Mouse (Mus musculus) gastrocnemius, postnatal 36 days (tissue): Measurements from ENCODE around the gene Cish. TPM values are rescaled to one million over a fixed set of nuclear protein-coding genes. Genes with fewer than 3 reads are reported as not detected.

Experiments
- DNase-seq, 2 experiments: peaks; one replicate each; pipeline ENCODE4 v3.0.0; 2022
- intact Hi-C: fragments of 180-260 bp; cut with DNase I; formaldehyde crosslinking; loops from one replicate; pipeline ENCODE4 v1.15.1; 2025
- total RNA-seq, 2 experiments: library from RNA; stranded (reverse); gene quantifications; 2 replicates each; pipeline ENCODE4 v1.2.3; 2021

The Cish gene
- total RNA-seq, 2 experiments from 2014 or later: 3.9 to 32.3 TPM

DNA sequence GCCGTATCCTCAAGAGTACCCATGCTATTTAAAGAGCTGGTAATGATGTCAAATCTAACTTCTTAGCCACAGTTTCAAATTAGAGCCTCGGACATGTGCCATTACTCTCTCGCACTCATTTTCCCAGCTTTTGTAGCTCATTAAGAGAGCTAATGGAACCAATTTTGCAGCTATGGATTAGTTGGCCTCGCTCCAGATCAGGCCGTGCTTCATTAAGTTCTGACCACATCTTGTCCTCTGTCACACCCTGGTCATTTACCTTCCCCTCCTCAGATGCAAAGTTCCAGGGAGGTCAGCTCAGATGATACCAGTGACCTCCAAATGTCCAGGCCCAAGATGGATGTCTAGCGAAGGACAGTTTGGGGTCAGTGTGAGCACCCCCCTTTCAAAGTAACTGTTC lies 21.1 kb upstream of the Cish start:
- intact Hi-C loops: no loop called here
- no peak for DNase-seq

DNA sequence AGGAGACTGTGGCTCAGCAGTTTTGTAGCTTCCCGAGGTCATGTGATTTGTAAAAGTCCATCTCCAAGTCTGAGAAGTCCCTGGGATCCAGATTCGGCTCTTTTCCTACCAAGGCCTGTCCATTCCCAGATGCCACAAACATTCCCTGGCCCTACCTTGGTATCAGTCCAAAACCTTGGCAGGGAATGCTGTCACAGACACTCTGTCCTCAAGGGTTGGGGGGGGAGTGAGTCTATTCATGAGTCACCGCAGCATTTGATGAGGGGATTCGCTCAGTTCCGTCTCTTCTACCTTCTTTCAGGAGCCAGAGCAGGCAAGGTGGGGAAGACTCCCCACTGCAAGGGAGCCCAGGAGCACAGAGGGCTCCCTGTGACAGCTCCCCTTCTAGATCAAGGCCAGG lies 20.1 kb upstream of the Cish start:
- DNase-seq: no peak
- intact Hi-C loops: no loop called here

DNA sequence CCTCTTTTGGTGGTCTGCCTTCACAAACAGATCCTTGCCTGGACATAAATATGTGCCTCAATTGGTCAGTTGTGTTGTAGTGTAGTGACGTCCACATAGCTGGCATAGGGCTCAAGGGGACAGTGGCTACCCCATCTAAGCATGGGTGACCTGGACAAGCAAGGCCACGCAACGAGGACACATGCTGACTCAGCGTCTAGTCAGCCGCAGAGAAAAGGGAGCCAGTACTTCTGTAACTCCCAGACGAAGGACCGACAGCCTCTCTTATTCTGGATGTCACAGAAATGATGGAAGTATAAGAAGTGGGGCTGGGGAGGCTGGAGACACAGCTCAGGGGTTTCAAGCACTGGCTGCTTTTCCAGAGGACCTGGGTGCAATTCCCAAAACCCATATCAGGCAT lies 18.2 kb upstream of the Cish start:
- intact Hi-C loops: no loop called here
- no peak for DNase-seq

DNA sequence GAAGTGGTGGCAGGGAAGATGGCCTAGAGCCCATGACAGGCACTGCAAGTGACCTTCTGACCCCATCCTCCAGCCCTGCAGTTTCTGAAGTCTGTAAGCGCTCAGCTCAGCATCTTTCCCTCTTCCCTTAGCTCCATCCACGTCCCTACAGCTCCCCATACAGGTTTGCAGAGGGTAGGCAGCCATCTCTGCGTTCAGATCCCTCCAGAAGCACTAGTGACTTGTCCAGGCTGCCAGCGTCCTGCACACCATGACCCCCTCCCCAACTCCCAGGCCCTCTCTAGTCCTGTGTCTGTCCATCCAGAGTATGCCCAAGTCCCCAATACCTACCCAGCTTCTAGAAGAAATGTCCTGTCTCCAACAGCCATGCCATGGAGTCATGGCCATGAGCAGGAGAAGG lies 17.7 kb upstream of the Cish start:
- no peak for DNase-seq
- intact Hi-C loops: no loop called here

DNA sequence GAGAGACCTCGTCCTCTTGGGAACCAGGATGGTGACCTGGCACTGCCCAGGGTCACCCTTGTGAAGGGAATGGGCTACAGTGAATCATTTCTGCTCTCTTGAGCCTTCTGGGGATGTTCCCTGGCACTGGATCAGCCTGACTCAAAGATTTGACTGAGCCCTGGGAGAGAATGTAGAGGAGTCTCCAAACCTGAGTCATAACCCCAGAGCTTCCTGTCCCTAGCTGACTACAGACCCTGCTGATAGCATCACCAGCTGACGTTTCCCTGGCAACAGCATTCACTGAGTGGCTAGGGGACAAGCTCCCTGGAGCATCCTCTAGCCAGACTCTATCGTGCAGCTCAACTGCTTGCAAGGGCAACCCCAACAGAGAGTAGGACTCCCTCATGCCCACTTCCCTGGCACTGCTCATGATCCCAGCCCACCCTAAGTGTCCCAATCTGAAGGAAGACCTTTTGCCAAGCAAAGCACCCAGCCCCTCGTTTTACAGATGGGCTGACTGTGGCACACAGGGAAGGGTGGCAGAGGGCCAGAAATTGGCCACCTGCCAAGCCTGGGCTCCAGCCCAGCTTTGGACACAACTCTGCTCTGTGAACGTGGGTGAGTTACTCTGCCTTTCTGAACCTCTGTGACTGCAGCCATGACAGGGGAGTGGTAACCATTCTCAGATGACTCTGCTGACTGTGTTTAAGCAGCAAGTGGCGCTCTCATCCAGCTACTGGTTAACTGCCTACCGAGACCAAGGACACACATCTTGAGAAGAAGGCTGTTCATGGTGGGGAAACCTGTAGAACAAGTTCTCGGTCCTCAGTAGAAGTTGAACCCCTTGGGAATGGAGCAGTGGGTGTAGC lies 17.1 kb upstream of the Cish start:
- intact Hi-C loops: no loop called here
- DNase-seq: peak in 1 of 2 experiments; percentile 26

DNA sequence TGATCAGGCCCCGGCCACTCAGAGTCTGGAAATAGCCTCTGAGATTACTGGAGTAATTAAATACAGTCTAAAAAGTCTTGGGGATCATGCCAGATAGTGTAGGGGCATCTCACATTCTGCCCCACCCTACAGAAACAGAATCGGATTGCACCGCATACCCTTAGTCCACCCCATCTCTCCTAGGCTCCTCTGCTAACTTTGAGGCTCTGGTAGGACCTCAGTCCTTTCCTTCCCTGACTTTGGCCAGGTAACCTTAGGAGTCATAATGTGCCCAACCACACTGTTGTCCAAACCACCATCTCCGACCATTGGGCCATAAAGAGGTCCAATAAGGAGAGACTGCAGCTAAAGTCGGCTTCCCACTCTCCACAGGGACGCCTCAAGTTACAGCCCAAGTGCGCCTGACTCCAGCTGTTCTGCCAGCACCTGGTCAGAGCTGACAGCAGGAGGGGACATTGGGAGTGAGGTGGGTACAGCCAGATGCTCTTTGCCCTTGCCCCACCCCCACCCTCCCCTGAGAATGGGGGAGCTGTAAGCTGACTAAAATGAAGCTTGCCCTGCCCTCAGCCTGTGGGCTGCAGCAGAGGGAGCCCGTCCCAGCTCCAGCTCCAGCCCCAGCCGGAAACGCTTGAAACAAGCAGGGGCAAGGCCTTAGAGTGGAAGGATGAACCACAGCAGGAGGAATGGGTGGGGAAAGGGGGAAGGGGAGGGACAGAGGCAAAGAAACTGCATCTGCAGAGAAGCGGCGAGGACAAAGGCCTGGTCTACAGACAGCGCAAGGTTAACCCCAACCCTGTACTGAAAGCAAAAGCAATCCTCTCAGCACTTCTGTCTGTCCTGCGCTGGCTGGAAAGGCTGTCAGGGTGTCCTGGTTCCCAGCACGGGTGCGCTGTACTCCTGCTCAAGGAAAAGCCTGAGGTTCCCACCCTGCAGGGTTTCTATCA lies 16.2 kb upstream of the Cish start:
- intact Hi-C loops: no loop called here
- DNase-seq: peak in 1 of 2 experiments; percentile 47

DNA sequence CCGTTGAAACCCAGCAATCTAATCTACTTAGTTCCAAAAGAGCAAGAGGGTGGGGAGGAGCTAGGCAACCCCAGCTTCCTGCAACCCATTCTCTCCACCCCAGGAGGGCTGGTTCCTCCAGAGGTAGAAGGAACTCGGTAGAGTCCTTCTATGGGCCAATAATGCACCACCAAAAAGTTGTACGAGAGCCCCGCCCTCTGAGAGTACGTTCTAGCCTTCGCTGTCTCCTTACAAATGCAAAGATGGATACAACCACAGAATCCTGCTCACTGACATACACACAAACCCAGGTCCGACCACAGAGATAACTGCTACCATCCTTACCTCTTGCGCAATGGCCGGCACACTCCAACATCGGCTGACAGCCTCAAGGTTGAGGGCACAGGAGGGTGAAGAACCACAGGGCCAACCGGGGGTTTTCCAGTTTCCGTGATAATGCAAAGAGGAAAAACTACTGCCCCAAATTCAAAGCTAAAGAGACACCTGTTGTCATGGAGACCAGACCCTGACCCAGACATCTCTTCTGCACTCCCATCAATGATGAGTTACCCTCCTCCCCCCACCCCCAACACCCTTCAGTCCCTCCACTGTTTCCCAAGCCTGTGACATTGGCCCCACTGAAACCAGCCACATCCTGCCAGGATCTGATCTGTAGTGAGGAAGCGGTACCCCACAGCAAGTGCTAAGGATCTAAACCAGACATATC lies 15.4 kb upstream of the Cish start:
- DNase-seq: no peak
- intact Hi-C loops: no loop called here

DNA sequence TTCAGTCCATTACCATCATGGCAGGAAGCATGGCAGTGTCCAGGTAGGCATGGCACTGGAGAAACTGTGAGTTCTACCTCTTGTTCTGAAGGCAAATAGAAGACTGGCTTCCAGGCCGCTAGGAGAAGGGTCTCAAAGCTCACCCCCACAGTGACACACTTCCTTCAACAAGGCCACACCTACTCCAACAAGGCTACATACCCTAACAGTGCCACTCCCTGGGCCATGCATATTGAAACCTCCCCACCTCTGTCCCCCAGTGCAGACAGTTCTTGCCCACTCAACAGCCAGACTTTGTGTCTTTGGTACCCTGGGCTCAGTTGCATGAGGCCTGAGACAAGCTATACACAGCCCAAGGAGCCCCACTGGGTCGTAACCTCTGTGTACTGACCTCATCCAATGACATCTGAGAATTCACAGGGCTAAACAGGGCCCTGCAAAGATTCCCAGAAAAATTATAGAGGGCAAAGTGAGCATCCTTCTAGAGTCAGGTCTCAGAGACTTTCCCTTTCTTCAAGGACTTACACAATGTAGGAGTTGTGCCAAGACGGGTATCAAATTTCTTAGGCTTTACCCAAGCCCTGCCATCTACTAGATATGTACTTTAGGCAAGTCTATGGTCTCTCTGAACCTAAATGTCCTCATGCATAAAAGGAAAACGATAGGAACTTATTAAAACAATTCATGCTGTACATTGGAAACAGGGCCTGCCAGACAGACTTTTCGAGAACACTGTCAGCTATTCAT lies 14.4 kb upstream of the Cish start:
- intact Hi-C loops: no loop called here
- DNase-seq: no peak

DNA sequence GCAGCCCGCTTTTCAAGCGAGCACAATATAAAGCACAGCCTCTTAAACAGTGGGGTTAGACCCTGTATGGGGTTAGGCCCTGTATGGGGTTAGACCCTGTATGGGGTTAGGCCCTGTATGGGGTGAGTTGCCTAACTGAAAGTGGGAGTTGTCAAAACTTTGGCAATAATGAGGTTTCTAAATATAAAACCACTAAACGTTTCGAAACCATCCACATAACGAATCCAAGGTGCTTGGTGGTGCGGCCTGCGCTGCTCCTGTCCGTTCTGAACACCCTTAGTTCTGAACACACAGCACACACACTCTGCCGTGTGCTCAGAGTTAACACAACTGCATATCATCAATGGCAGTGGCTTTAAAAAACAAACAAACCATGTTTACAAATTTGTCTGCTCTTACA lies 12.9 kb upstream of the Cish start:
- intact Hi-C loops: no loop called here
- DNase-seq: no peak

DNA sequence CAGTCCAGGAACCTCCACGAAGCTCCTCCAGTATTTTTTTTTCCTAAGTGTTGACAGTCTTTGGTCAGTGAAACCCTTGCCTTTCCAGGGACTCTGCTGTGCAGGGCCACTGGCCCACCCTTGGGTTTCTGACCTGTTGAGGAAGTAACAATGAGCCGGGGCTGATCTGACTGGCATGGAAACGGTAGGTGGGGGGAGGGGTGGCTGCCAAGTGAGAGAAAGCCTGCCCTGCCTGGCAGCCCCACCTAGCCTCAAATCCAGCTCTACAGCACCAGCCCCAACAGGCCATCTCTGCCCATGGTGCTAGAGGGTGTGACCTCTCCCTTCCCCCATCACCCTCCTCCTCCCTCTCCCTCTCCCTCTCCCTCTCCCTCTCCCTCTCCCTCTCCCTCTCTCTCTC lies 10.8 kb upstream of the Cish start:
- DNase-seq: no peak
- intact Hi-C loops: no loop called here

DNA sequence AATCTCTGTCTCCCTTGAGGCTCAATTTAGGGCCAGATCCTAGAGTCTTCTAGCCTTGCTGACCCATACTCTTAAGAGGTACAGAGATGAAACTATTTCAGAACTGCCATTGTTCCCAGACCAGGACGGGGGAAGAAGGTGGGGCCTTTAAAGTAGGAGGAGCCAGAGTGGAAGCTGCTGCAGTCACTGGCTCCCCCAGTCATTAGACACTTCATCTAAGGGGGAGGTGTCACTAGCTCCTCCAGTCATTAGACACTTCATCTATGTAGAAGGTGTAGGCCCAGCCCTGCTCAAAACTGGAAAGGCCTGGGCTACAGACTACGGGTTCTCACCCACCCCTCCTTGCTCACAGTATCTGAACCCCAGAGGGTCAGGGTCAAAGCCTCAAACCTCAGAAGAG lies 8.5 kb upstream of the Cish start:
- DNase-seq: no peak
- intact Hi-C loops: no loop called here

DNA sequence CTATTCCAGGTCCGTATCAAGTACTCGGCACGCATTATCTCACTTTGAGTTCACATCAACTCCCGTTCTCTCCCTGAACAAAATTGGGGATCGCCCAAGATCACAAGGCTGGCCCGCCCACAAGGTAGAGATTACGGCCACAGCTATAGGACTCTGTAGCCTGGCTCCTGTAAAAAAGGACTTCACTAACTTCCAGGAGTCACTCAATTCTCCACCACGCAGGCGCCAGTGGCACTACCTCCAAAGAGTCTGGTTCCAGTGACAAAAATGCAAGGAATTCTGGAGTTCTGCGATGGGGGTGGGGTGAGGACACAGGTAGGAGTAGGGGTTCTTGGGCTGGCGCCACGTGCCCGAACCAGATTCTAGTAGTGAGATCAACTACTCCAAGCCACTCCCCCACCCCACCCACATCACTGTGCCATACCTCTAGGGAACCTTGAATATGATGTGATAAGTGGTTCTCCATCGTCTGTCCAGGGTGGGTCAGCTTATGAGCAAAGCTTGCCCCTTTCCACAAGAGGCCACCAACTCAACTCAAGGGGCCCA lies 7.6 kb upstream of the Cish start:
- no peak for DNase-seq

DNA sequence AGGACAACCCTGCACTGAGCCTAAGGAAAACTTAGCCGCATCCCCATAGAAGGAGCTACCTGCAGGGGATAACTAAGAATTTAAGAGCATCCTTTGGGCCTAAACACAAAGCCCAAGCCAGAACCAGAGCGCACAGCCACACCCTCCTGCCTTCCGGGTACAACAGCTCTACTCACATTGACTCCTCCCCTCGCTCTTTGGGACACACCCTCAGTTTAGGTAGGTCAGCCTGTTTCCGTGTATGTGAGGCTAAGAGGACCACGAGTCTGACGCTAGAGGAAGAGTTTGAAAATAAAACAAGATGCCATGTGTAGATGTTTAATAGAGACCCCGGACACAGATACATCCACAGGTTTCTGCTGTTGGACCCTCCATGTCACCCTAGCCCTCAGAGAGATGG lies 7.1 kb upstream of the Cish start:
- intact Hi-C loops: loop anchor here (2.0 kb wide), 1 partner anchor 120 kb away; no protein-coding TSS in a partner anchor
- DNase-seq: no peak

More for the DNA sequence above, 7.6 kb upstream of the Cish start:
- intact Hi-C loops: loop anchor here (2.0 kb wide), 1 partner anchor 119 kb away; no protein-coding TSS in a partner anchor

DNA sequence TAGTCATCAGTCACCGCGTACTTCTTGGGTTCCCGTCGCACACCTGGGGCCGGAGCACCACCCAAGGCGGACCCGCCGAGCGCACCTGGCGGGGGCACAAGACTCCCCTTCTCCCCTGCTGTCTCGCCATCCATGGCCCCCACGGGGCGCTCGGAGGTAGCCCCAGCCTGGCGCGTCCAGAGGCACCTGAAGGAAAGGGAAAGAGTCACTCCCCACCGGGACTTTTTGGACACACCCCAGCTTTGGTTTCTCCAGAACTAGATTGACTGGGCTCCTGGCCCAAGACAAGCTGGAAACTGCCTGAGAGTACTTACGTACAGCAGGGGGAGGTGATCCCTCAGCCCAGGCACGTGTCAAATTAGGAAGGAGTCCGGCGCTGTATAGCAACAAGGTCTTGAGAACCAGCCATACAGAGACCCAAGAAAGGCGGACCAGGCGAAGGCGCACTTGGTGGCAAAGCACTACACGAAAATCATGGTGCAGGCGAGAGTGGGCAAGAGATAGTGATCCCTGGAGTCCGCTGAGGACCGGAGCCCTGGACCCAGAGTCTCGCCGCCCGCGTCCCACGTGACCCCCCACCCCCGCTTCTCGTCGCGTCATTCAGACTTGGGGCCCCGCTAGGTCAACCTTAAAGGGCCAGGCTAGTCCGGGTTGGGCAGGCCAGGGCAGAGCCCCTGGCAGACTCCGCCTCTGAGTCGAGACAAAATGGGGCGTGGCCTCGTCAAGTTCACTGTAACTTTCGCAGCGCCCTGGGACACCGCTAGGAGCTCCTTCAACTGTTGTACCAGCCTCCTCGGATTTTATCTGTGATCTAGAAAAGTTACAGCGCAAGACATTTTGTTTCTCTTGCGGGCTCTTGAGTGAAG lies 6.4 kb upstream of the Cish start, which contains the start of gene Mapkapk3:
Gene Mapkapk3, minus strand, starts transcription at position 667 of the 866 bp plus-strand sequence.
- intact Hi-C loops: loop anchor here (2.0 to 5.0 kb wide), 4 partner anchors 68 to 387 kb away; no protein-coding TSS in a partner anchor
- DNase-seq: peak; percentile 73 to 87

DNA sequence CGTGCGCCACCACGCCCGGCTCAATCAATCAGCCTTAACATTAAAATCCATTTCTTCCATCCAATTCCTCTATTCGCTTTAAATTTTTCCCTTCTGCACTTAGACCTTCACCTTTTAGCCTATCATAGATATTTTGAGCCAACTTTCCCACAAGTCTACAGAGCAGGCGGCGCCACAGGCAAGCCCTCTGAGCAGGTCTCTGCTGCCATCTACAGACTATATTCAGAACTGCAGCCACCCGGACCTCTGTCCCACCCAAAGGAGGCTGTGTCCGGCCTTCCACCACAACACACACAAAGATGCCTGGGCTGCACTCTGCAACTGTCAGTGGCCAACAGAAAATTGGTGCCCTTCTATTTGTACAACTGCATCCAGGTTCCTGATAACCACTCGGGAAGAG lies 4.9 kb upstream of the Cish start:
- intact Hi-C loops: loop anchor here (1.0 to 5.0 kb wide), 4 partner anchors 42 to 388 kb away; no protein-coding TSS in a partner anchor
- DNase-seq: peak; percentile 72 to 84

DNA sequence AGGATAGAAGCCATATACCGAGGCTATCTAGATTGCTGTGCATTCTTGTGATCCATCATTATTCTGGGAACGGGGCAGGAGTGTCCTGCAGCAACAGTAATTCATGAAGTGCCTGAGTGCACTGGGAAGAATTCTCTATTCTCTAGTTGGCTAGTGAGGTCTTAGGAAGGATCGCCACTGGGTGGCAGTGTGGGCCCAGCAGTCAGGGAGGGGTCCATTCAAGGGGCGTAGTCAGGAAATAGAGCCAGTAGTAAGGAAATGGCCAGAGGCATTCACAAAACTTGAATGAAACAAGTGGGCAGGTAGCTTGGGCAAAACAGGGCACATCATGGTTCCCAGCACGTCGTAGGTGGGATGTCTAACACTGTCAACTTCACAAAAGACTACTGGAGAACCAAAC lies 1.6 kb upstream of the Cish start:
- DNase-seq: peak; percentile 74 to 81
- intact Hi-C loops: loop anchor here (1.0 to 5.0 kb wide), 3 partner anchors 42 to 322 kb away; no protein-coding TSS in a partner anchor

DNA sequence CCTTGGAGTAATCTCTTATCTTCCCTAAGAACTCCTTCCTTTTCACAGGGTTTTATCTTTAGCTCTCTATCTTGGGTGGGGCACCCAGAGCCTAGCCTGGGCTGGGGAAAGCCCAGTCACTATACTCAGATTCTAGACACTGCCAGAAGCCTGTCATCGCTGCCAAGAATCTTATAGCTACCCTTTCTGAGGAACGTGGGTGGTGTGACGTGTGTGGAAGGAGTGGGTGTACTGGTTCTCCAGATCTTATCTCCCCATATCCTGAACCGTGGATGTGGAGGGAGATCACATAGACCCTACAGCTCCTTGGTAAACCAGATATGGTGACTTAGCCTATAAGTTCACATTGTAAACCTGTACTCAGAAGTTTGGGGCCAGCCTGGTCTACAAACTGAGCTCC lies 210 bp upstream of the Cish start:
- no peak for DNase-seq
- intact Hi-C loops: loop anchor here (5.0 kb wide), 1 partner anchor 217 kb away; no protein-coding TSS in a partner anchor

DNA sequence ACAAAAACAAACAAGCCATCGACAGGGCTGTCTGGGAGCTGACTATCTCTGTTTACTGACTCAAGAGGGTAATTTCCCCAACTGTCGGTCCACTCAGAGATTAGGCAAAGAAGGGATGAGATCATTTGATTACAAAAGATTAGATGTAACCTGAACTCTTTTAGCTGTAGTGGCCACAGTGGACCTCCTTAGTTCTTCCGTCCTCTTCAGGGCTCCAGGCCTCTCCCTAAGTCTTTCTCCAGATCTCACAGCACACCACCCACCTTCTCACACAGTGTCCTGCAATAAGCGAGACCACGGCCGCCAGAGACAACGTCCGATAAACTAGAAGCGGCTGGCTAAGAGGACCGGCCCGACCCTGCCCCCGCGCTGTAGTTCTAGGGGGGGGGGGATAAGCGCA lies 215 bp downstream of the Cish start:
- intact Hi-C loops: loop anchor here (5.0 kb wide), 1 partner anchor 216 kb away; no protein-coding TSS in a partner anchor
- DNase-seq: no peak
